Mouse (Mus musculus): ENCODE results near the gene Atp5k.
A peak's percentile ranks its signal among the peaks of the same experiment; 100 is the strongest.

Gene Atp5k

GRCm38 (mm10) chr5:108423427-108423826 lies 10.8 kb downstream of the Atp5k start:
- DNase-seq = no peak

- no peak for DNase-seq
Measured at GRCm38 (mm10) chr5:108422741-108423140, 11.5 kb downstream of the Atp5k start.

- no peak for DNase-seq
Measured at GRCm38 (mm10) chr5:108414711-108415110, 19.5 kb downstream of the Atp5k start.

GRCm38 (mm10) chr5:108406977-108407376 lies 27.3 kb downstream of the Atp5k start:
- DNase-seq = no peak

GRCm38 (mm10) chr5:108405460-108405859 lies 28.8 kb downstream of the Atp5k start:
- no peak for DNase-seq

DNA sequence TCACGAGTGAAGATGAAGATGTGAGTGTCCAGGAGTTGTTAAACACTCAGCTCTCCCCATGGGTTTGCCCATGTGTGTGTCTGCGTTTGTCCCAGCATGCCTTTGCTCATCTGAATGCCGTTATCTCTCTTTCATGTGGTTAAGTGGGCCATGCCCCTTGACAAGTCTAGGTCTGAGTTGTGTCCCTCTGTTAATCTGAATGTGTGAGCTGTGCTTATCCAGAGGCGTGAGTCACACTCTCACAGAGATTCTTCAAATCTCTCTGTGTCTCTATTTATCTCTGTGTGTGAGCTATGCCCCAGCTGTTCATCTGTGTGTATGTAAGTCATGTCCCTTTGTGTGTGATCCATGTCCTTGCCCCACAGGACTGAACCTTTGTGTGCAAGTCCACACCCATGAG lies 30.8 kb downstream of the Atp5k start:
- DNase-seq = no peak

GRCm38 (mm10) chr5:108389744-108390143 lies 44.5 kb downstream of the Atp5k start:
- no peak for DNase-seq

DNA sequence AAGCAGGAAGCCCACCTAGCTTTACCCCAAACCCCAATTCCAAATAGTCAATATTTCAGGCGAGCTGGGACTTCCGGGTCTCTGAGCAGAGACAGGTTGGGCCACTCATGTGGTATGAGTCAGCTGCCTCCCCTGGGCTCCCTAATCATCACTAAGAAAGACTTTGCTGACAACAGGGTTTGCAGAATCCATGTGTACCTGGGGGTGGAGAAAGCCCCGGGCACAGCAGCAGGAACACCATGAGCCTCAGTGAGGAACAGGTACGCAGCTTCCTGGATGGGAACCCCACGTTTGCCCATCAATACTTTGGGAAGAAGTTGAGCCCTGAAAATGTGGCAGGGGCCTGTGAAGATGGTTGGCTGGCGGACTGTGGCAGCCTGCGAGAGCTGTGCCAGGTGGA lies 46.0 kb downstream of the Atp5k start, which contains the start of gene Pde6b:
TSS of gene Pde6b (plus strand) at position 191 of the 400 bp plus-strand sequence.
- no peak for DNase-seq

GRCm38 (mm10) chr5:108386449-108386848 lies 47.8 kb downstream of the Atp5k start:
- no peak for DNase-seq

DNA sequence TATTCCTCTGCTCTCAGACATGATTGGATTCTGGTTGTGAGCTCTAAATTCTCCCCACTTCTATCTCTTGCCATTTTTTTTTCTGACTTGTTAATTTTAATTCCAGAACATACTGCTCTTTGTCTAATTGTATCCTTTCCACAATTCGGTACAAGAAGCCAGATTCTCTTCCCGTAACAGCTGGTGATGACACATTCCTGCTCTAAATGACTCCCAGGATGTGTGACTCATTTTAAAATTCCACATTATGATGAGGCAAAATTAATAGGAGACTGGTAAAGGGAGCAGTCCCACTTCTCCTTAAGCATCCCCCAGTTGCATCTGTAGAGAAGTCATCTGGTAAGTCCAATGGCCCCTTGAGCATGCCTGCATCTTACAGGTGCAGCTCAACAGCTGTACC lies 48.6 kb downstream of the Atp5k start:
- DNase-seq = peak; percentile 85
